Mouse (Mus musculus) hindbrain, postnatal 0 days (tissue): ENCODE results near the gene 1700015G11Rik. TPM values are rescaled to one million over a fixed set of nuclear protein-coding genes. Genes with fewer than 3 reads are reported as not detected.

ENCODE experiments used
- ATAC-seq: fragments of 200-750 bp; cut with Nextera tagmentation; 2 replicates; pipeline ENCODE4 v1.8.0; 2017; ENCODE audit warnings: mild to moderate bottlenecking, moderate TSS enrichment, moderate library complexity
- DNase-seq: peaks from one replicate; pipeline ENCODE4 v3.0.0-alpha.2; 2015; ENCODE audit warnings: low spot score
- H3K27ac ChIP-seq: fragments of 300-500 bp; sonication (generic); 2 replicates; pipeline ENCODE4 v1.5.1; 2014; ENCODE audit warnings: mild to moderate bottlenecking
- H3K27me3 ChIP-seq: fragments of 300-500 bp; sonication (generic); 2 replicates; pipeline ENCODE4 v1.6.1; 2014; ENCODE audit warnings: low read length, mixed read lengths; ENCODE audit not compliant: insufficient read depth
- H3K36me3 ChIP-seq: fragments of 300-500 bp; sonication (generic); 2 replicates; pipeline ENCODE4 v1.6.1; 2014; ENCODE audit warnings: low read length, mixed read lengths; ENCODE audit not compliant: insufficient read depth
- H3K4me1 ChIP-seq: fragments of 300-500 bp; sonication (generic); 2 replicates; pipeline ENCODE4 v1.6.1; 2014; ENCODE audit warnings: antibody characterized with exemption, low read length, mixed read lengths; ENCODE audit not compliant: insufficient read depth
- H3K4me2 ChIP-seq: fragments of 300-500 bp; sonication (generic); 2 replicates; pipeline ENCODE4 v1.6.1; 2014; ENCODE audit warnings: low read depth, mild to moderate bottlenecking, low read length, moderate library complexity, mixed read lengths
- H3K4me3 ChIP-seq: fragments of 300-500 bp; sonication (generic); 2 replicates; pipeline ENCODE4 v1.5.1; 2014; ENCODE audit warnings: low read length
- H3K9ac ChIP-seq: fragments of 300-500 bp; sonication (generic); replicated peaks from 2 replicates; pipeline ENCODE4 v1.6.1; 2014; ENCODE audit warnings: mild to moderate bottlenecking, low read length, moderate library complexity, mixed read lengths
- H3K9me3 ChIP-seq: fragments of 300-500 bp; sonication (generic); 2 replicates; pipeline ENCODE4 v1.6.1; 2016; ENCODE audit warnings: low read length, mixed read lengths
- CTCF ChIP-seq: IDR thresholded peaks from 2 replicates; pipeline ENCODE4 v1.5.1; 2016; ENCODE audit warnings: antibody characterized with exemption, control low read depth, low read depth
- WGBS: fragments of 180-500 bp; shearing (Covaris S2); extraction: QIAGEN DNeasy Blood & Tissue Kit; methylation state at CpG from one replicate; pipeline ENCODE4 v1.1.7; 2014; 5-methylcytosine and 5-hydroxymethylcytosine counted together
- polyA plus RNA-seq: library from polyadenylated mRNA; unstranded; fragments of >200 nt; fragmentation: Nextera tagmentation; extraction: Ambion mirVana; gene quantifications from 2 replicates; pipeline ENCODE4 v1.2.1, GENCODE M21; 2015
- total RNA-seq: library from RNA; depleted of rRNA; stranded (reverse); fragments of >200 nt; gene quantifications from 2 replicates; pipeline ENCODE4 v1.2.3, GENCODE M21; 2014

1700015G11Rik gene
- total and polyA plus RNA-seq, 2 experiments from 2014 or later, result not detected

- Histone ChIP-seq H3K4me1 (no peaks in the 10 kb centered on the region), H3K27ac (no peak overlapping the region), H3K9me3 (no peaks in the 10 kb centered on the region), H3K4me2 (no peak overlapping the region), H3K36me3 (no peaks in the 10 kb centered on the region), H3K9ac (no peak overlapping the region), H3K4me3 (no peak overlapping the region), H3K27me3 (no peaks in the 10 kb centered on the region)
- DNase-seq (no peak), ATAC-seq (no peak)
- TF ChIP-seq CTCF, result no peak
- 72% methylated on average over 6 of the region's 6 CpGs for WGBS
Observed at GRCm38 (mm10) chr7:51986909-51987308, 28.6 kb downstream of the 1700015G11Rik start.

GRCm38 (mm10) chr7:51985763-51986162 is 29.8 kb downstream of the 1700015G11Rik start:
- no peak for ATAC-seq
- DNase-seq, result no peak
- no peak overlapping the region for H3K4me3 ChIP-seq

GRCm38 (mm10) chr7:51982303-51982702 is 33.2 kb downstream of the 1700015G11Rik start:
- 42% methylated on average over 1 of the region's 1 CpGs for WGBS
- TF ChIP-seq CTCF, result no peak
- ATAC-seq (no peak), DNase-seq (no peak)
- Histone ChIP-seq H3K4me2 (no peak overlapping the region), H3K4me1 (no peaks in the 10 kb centered on the region), H3K9ac (no peak overlapping the region), H3K27me3 (no peaks in the 10 kb centered on the region), H3K27ac (no peak overlapping the region), H3K9me3 (no peaks in the 10 kb centered on the region), H3K36me3 (no peaks in the 10 kb centered on the region), H3K4me3 (no peak overlapping the region)

More at GRCm38 (mm10) chr7:51985763-51986162, 29.8 kb downstream of the 1700015G11Rik start:
- H3K36me3 ChIP-seq, result no peaks in the 10 kb centered on the region
- TF ChIP-seq CTCF, result no peak
- H3K4me1 ChIP-seq, result no peaks in the 10 kb centered on the region
- no peak overlapping the region for H3K27ac ChIP-seq
- WGBS, result 80% methylated on average over 6 of the region's 6 CpGs
- H3K9me3 ChIP-seq, result no peaks in the 10 kb centered on the region
- no peak overlapping the region for H3K9ac ChIP-seq
- H3K4me2 ChIP-seq, result no peak overlapping the region
- no peaks in the 10 kb centered on the region for H3K27me3 ChIP-seq

GRCm38 (mm10) chr7:51979271-51979670 is 36.3 kb downstream of the 1700015G11Rik start:
- Histone ChIP-seq H3K4me1 (no peaks in the 10 kb centered on the region), H3K36me3 (no peaks in the 10 kb centered on the region), H3K9me3 (no peaks in the 10 kb centered on the region), H3K27me3 (no peaks in the 10 kb centered on the region), H3K4me2 (no peak overlapping the region), H3K4me3 (no peak overlapping the region), H3K27ac (no peak overlapping the region), H3K9ac (no peak overlapping the region)
- no peak for ATAC-seq
- 45% methylated on average over 5 of the region's 5 CpGs for WGBS
- peak; percentile 51 for DNase-seq
- TF ChIP-seq CTCF, result peak; percentile 68

GRCm38 (mm10) chr7:51975181-51975580 is 40.3 kb downstream of the 1700015G11Rik start:
- Histone ChIP-seq H3K9me3 (no peaks in the 10 kb centered on the region), H3K27me3 (no peaks in the 10 kb centered on the region), H3K4me2 (no peak overlapping the region), H3K27ac (no peak overlapping the region), H3K9ac (no peak overlapping the region), H3K4me3 (no peak overlapping the region), H3K36me3 (no peaks in the 10 kb centered on the region), H3K4me1 (no peaks in the 10 kb centered on the region)
- no peak for DNase-seq
- no peak for ATAC-seq
- no peak for TF ChIP-seq CTCF
- WGBS, result 54% methylated on average over 6 of the region's 6 CpGs

- H3K4me2 ChIP-seq, result no peak overlapping the region
- H3K9ac ChIP-seq, result no peak overlapping the region
- no peak overlapping the region for H3K4me3 ChIP-seq
- no peaks in the 10 kb centered on the region for H3K4me1 ChIP-seq
- H3K27me3 ChIP-seq, result no peaks in the 10 kb centered on the region
- DNase-seq (no peak), ATAC-seq (no peak)
- H3K9me3 ChIP-seq, result no peaks in the 10 kb centered on the region
- WGBS, result 61% methylated on average over 2 of the region's 2 CpGs
- H3K36me3 ChIP-seq, result no peaks in the 10 kb centered on the region
- no peak overlapping the region for H3K27ac ChIP-seq
- TF ChIP-seq CTCF, result no peak
Observed at GRCm38 (mm10) chr7:51973526-51973925, 42.0 kb downstream of the 1700015G11Rik start.

GRCm38 (mm10) chr7:51973091-51973490 is 42.4 kb downstream of the 1700015G11Rik start:
- no peak overlapping the region for H3K9ac ChIP-seq
- no peaks in the 10 kb centered on the region for H3K27me3 ChIP-seq
- 58% methylated on average over 5 of the region's 5 CpGs for WGBS
- no peak overlapping the region for H3K4me3 ChIP-seq
- no peaks in the 10 kb centered on the region for H3K36me3 ChIP-seq
- H3K4me2 ChIP-seq, result no peak overlapping the region
- DNase-seq (no peak), ATAC-seq (no peak)
- no peak for TF ChIP-seq CTCF
- no peak overlapping the region for H3K27ac ChIP-seq
- H3K4me1 ChIP-seq, result no peaks in the 10 kb centered on the region
- H3K9me3 ChIP-seq, result no peaks in the 10 kb centered on the region
